Mouse (Mus musculus) thymus, adult 2 months (tissue): ENCODE measurements around the gene Tbc1d4.

Source experiments
- CTCF ChIP-seq: fragments of 200-500 bp; IDR thresholded peaks from 2 replicates; pipeline ENCODE4 v1.5.1; 2012; ENCODE audit warnings: mild to moderate bottlenecking, control low read depth, low read length, moderate library complexity, borderline replicate concordance; ENCODE audit not compliant: control insufficient read depth, poor library complexity, insufficient read depth; ENCODE audit errors: extremely low read depth
- POLR2A ChIP-seq: fragments of 200-500 bp; IDR thresholded peaks from 2 replicates; pipeline ENCODE4 v1.6.1; 2012; ENCODE audit warnings: mild to moderate bottlenecking, low read length, control low read depth, moderate library complexity; ENCODE audit not compliant: control insufficient read depth, poor library complexity, insufficient read depth; ENCODE audit errors: extremely low read depth

DNA sequence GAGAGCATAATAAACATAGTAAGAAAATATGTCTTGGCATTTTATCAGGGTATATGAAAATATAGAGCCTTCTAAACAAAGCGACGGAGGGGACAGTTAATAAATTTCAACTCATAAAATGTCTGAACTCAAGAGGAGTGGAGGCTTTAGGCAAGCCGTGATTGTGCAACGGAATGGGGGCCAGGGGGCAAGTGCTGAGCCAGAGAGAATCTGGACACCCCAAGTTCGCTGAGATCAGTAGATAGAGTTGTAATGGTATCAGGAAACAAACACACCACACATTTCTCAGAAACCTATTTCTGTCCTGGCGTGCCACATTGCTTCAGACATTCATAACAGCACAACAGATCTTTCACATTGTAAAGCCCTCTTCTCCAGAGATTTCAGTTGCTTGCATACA is 91.2 kb downstream of the Tbc1d4 start:
- TF ChIP-seq CTCF = no peak
- TF ChIP-seq POLR2A = no peak
